Mouse (Mus musculus) spleen, adult 2 months (tissue): ENCODE results near the gene Serinc4. TPM values are rescaled to one million over a fixed set of nuclear protein-coding genes. Genes with fewer than 3 reads are reported as not detected.

Experiments
- DNase-seq, 2 experiments: peaks; one replicate each; pipeline versions ENCODE4 v3.0.0 to v3.0.0-alpha.2; 2012 to 2021; ENCODE audit warnings: low spot score in 2 of 2, low read depth in 1 of 2
- H3K27ac ChIP-seq: fragments of 200-500 bp; 2 replicates; pipeline ENCODE4 v1.5.1; 2012; ENCODE audit warnings: low read length, inconsistent platforms; ENCODE audit not compliant: insufficient read depth
- H3K27me3 ChIP-seq: fragments of 200-500 bp; 2 replicates; pipeline ENCODE4 v1.6.1; 2012; ENCODE audit warnings: mild to moderate bottlenecking, moderate library complexity, low read length, inconsistent platforms; ENCODE audit not compliant: control insufficient read depth, insufficient read depth
- H3K36me3 ChIP-seq: fragments of 200-500 bp; 2 replicates; pipeline ENCODE4 v1.6.1; 2012; ENCODE audit warnings: mild to moderate bottlenecking, low read length, inconsistent platforms; ENCODE audit not compliant: control insufficient read depth, insufficient read depth
- H3K4me1 ChIP-seq: fragments of 200-500 bp; 2 replicates; pipeline ENCODE4 v1.6.1; 2011; ENCODE audit warnings: inconsistent platforms; ENCODE audit not compliant: control insufficient read depth, insufficient read depth, insufficient read length
- H3K4me3 ChIP-seq: fragments of 200-500 bp; 2 replicates; pipeline ENCODE4 v1.5.1; 2011; ENCODE audit warnings: mild to moderate bottlenecking, inconsistent platforms; ENCODE audit not compliant: insufficient read depth, insufficient read length; ENCODE audit errors: extremely low read depth
- CTCF ChIP-seq: fragments of 200-500 bp; IDR thresholded peaks from 2 replicates; pipeline ENCODE4 v1.5.1; 2011; ENCODE audit warnings: mild to moderate bottlenecking, inconsistent platforms; ENCODE audit not compliant: insufficient read depth, insufficient read length, insufficient replicate concordance; ENCODE audit errors: extremely low read depth
- POLR2A ChIP-seq: fragments of 200-500 bp; IDR thresholded peaks from 2 replicates; pipeline ENCODE4 v1.6.1; 2011; ENCODE audit warnings: low read depth, low read length, inconsistent platforms
- WGBS: fragments of 180-500 bp; shearing (Covaris S2); methylation state at CpG from one replicate; pipeline ENCODE4 v1.1.7; 2018; 5-methylcytosine and 5-hydroxymethylcytosine counted together
- polyA plus RNA-seq: library from polyadenylated mRNA; depleted of rRNA; stranded (reverse); fragments of >200 nt; gene quantifications from 2 replicates; pipeline ENCODE4 v1.2.3, GENCODE M21; 2012

Gene Serinc4
- polyA plus RNA-seq, 1 experiment, result 0.33 TPM

GRCm38 (mm10) chr2:121446506-121446905 lies 10.1 kb downstream of the Serinc4 start:
- no peaks in the 10 kb centered on the region for H3K27me3 ChIP-seq
- 87% methylated on average over 4 of the region's 4 CpGs for WGBS
- H3K4me1 ChIP-seq, result peaks cover 11% of the 10 kb centered on the region
- H3K4me3 ChIP-seq, result no peak overlapping the region
- DNase-seq, result no peak
- no peak for TF ChIP-seq CTCF
- TF ChIP-seq POLR2A, result no peak
- H3K36me3 ChIP-seq, result peaks cover 5% of the 10 kb centered on the region
- H3K27ac ChIP-seq, result no peak overlapping the region

GRCm38 (mm10) chr2:121445117-121445516 lies 11.5 kb downstream of the Serinc4 start:
- no peak for TF ChIP-seq POLR2A
- TF ChIP-seq CTCF, result no peak
- H3K4me1 ChIP-seq, result peaks cover 6% of the 10 kb centered on the region; the same call in 1 of the 2 replicates
- H3K27me3 ChIP-seq, result no peaks in the 10 kb centered on the region
- no peak overlapping the region for H3K4me3 ChIP-seq
- DNase-seq, result no peak
- 88% methylated on average over 3 of the region's 3 CpGs for WGBS
- no peak overlapping the region for H3K27ac ChIP-seq
- H3K36me3 ChIP-seq, result no peaks in the 10 kb centered on the region

DNA sequence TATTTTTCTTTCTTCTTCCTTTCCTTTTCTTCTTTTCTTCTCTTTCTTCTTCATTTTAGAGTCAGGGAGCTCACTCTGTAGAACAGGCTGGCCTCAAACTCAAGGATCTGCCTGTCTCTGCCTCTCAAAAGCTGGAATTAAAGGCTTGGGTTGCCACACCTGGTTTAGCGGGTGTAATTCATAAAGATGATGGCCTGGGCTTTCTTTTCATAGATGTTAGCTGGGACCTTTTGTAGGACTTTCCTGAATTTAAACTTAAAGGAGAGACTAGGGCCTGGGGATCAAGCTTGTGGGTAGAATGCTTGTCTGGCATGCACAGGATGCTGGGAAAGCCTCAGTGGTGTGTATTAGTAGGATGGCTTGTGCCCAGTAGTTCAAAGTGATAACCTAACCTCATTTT lies 12.4 kb downstream of the Serinc4 start, which contains the start of gene Ell3:
Gene Ell3, minus strand, starts transcription at position 101 of the 400 bp plus-strand sequence.
- peaks cover 3% of the 10 kb centered on the region for H3K36me3 ChIP-seq
- TF ChIP-seq POLR2A (no peak), CTCF (no peak)
- DNase-seq, result no peak
- H3K4me3 ChIP-seq, result no peak within 1 kb of the TSS
- H3K27ac ChIP-seq, result no peak within 1 kb of the TSS
- WGBS, result 91% methylated on average over 1 of the region's 1 CpGs
- H3K27me3 ChIP-seq, result no peaks in the 10 kb centered on the region
- H3K4me1 ChIP-seq, result peaks cover 5% of the 10 kb centered on the region; the same call in 1 of the 2 replicates

GRCm38 (mm10) chr2:121443068-121443349 lies 13.6 kb downstream of the Serinc4 start:
- no peak for TF ChIP-seq POLR2A
- TF ChIP-seq CTCF, result no peak
- 6% methylated on average over 8 of the region's 8 CpGs for WGBS
- peak overlapping the region; percentile 69; the same call in 1 of the 2 replicates for H3K4me3 ChIP-seq
- peak in 1 of 2 experiments; percentile 8 for DNase-seq
- no peaks in the 10 kb centered on the region for H3K27me3 ChIP-seq
- H3K27ac ChIP-seq, result peak overlapping the region; percentile 58
- H3K36me3 ChIP-seq, result peaks cover 7% of the 10 kb centered on the region
- peaks cover 5% of the 10 kb centered on the region; the same call in 1 of the 2 replicates for H3K4me1 ChIP-seq

DNA sequence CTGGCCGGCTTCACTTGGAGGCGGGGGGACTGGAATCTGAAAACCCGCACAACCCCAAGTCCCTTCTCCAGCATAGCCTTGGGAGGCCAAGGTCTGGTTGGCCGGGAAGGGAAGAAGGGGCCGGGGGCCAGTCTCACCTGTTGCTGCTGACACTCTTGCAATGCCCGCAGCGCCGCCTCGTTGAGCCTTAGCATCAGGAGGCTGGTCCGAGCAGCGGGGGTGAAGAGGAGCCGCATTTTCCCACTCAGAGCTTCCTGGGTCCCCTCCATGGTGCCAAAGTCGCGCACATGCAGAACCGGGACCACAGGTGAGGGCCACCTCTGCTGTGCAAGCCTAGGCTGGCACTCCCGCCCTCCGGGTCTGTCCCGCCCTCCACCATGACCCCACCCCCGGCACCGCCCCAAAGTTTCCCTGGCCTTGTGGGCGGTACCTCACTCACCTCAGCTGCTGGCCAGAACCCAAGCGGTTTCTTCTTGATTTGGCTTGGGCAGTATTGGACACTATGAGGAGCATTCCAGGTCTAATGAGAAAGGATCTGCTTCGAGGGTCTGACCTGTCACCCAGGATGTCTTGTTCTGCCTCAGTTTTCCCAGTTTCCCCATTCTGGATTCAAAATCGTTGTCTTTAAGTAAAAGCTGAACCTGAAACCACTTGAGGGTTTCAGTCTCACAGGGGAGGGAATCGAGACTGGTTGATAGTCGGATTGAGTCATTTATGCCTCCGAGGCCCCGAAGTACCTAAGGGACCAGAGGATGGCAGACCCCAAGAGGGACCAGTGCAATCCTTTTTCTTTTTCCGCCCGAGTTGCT lies 14.1 kb downstream of the Serinc4 start:
- WGBS, result 1% methylated on average over 30 of the region's 30 CpGs
- DNase-seq, result peak; percentile 53 to 81
- Histone ChIP-seq H3K4me1 (peaks cover 5% of the 10 kb centered on the region; the same call in 1 of the 2 replicates), H3K36me3 (peaks cover 11% of the 10 kb centered on the region), H3K27ac (peak overlapping the region; percentile 58), H3K4me3 (peak overlapping the region; percentile 69), H3K27me3 (no peaks in the 10 kb centered on the region)
- TF ChIP-seq CTCF (no peak), POLR2A (no peak)

- peak; percentile 74 to 76 for DNase-seq
- H3K27ac ChIP-seq, result peak overlapping the region; percentile 57
- peaks cover 11% of the 10 kb centered on the region for H3K36me3 ChIP-seq
- 14% methylated on average over 11 of the region's 11 CpGs for WGBS
- H3K27me3 ChIP-seq, result no peaks in the 10 kb centered on the region
- TF ChIP-seq CTCF (no peak), POLR2A (no peak)
- H3K4me1 ChIP-seq, result peaks cover 5% of the 10 kb centered on the region; the same call in 1 of the 2 replicates
- peak overlapping the region; percentile 69 for H3K4me3 ChIP-seq
Measured at GRCm38 (mm10) chr2:121441800-121442199, 14.8 kb downstream of the Serinc4 start.

DNA sequence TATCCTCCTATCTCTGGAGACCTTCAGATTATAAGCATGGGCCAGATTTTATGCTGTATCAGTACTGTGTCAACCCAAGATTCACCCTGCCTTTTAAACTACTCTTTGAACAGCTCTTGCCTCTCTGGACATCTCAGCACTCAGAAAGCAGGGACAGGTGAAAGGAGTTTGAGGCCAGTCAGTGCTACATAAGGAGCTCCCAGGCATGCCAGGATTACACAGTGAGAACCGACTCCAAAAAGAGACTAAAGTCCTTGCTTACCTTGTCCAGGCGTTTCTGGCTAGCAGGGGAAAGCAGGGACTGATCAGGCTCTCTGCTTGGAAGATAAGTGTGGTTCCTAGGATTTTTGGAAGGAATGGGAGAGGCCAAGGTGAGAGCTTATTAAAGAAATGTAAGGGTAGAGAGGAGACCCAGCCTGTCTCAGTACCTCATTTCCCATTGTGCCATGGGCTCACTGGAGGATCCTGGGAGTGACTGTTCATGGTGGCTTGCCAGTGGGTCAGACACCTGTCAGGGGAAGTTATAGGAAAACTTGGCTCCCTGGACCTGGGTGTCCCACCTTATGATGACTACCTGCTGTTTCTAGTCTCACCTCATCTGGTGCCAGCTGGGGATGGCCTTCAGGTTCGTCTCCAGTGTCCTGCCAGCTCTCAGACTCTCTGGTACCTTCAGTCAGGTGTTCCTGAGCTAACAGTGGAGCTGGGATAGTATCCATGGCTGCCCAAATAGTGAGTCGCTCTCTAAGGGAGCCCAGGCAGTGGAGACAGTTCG lies 15.6 kb downstream of the Serinc4 start:
- Histone ChIP-seq H3K27me3 (no peaks in the 10 kb centered on the region), H3K4me3 (no peak overlapping the region), H3K27ac (no peak overlapping the region), H3K4me1 (peaks cover 5% of the 10 kb centered on the region; the same call in 1 of the 2 replicates), H3K36me3 (peaks cover 12% of the 10 kb centered on the region)
- WGBS, result 74% methylated on average over 5 of the region's 5 CpGs
- no peak for DNase-seq
- no peak for TF ChIP-seq POLR2A
- no peak for TF ChIP-seq CTCF
